ENCODE assay signal across 8 mouse cellular contexts in genomic region chr10:96617951-96618575, GRCm38 (mm10). TPM values are rescaled to one million over a fixed set of nuclear protein-coding genes. Genes with fewer than 3 reads are reported as not detected.
A peak's percentile ranks its signal among the peaks of the same experiment; 100 is the strongest.
DNase-seq lines count a peak whose midpoint lies in the region; ATAC-seq and TF ChIP-seq lines count a peak whose summit lies in the region.

No protein-coding gene starts in this region.

- no peaks in the 10 kb centered on the region for H3K27me3 ChIP-seq in forebrain, embryonic 15.5 days
- H3K27me3 ChIP-seq in liver, postnatal 0 days (ENCODE audit: insufficient read depth, low read length) = no peaks in the 10 kb centered on the region
- no peaks in the 10 kb centered on the region for H3K27me3 ChIP-seq in neural tube, embryonic 13.5 days

- WGBS in forebrain, embryonic 15.5 days = under 1% methylated on average over 29 of the region's 29 CpGs
- WGBS in liver, postnatal 0 days (ENCODE audit: insufficient replicate concordance) = 2% methylated on average over 29 of the region's 29 CpGs
- under 1% methylated on average over 29 of the region's 29 CpGs for WGBS in neural tube, embryonic 13.5 days

- peak; percentile 4; the same call in 1 of the 2 replicates for ATAC-seq in forebrain, embryonic 15.5 days (replicated peaks)
- peak; percentile 29 for ATAC-seq in liver, postnatal 0 days
- ATAC-seq in neural tube, embryonic 13.5 days (ENCODE audit: low read depth) = no peak

- no peaks in the 10 kb centered on the region for H3K9me3 ChIP-seq in forebrain, embryonic 15.5 days
- H3K9me3 ChIP-seq in liver, postnatal 0 days (ENCODE audit: low read length) = no peaks in the 10 kb centered on the region
- no peaks in the 10 kb centered on the region for H3K9me3 ChIP-seq in neural tube, embryonic 13.5 days

- no peak for TF ChIP-seq EP300 in liver, postnatal 0 days (IDR thresholded peaks at IDR 0.05; ENCODE audit: low read depth)

- H3K36me3 ChIP-seq in forebrain, embryonic 15.5 days = peaks cover 9% of the 10 kb centered on the region; the same call in 1 of the 2 replicates
- H3K36me3 ChIP-seq in liver, postnatal 0 days (replicated peaks; ENCODE audit: insufficient read depth, low read length) = peaks cover 25% of the 10 kb centered on the region
- peaks cover 16% of the 10 kb centered on the region for H3K36me3 ChIP-seq in neural tube, embryonic 13.5 days

- intact Hi-C loops in heart, postnatal 14 days (cut with DNase I) = loop anchor here (1.0 to 5.0 kb wide), 5 partner anchors 317 to 695 kb away; no protein-coding TSS in a partner anchor

- peak; percentile 73 for DNase-seq in ES-CJ7 (ENCODE audit: low read depth, low spot score)
- DNase-seq in cerebellum, adult 11-12 months = peak; percentile 78
- peak; percentile 75 to 78 for DNase-seq in heart, postnatal 14 days
- peak; percentile 74 for DNase-seq in layer of hippocampus, adult 11-12 months (ENCODE audit: low spot score)
- DNase-seq in liver, postnatal 0 days = peak; percentile 73
- DNase-seq in testis, postnatal 10 days (ENCODE audit: low spot score) = peak; percentile 73

- H3K4me1 ChIP-seq in forebrain, embryonic 15.5 days = peaks cover 38% of the 10 kb centered on the region
- peaks cover 10% of the 10 kb centered on the region; the same call in 1 of the 2 replicates for H3K4me1 ChIP-seq in liver, postnatal 0 days (ENCODE audit: insufficient read depth)
- peaks cover 39% of the 10 kb centered on the region for H3K4me1 ChIP-seq in neural tube, embryonic 13.5 days (replicated peaks)

- H3K9ac ChIP-seq in forebrain, embryonic 15.5 days (replicated peaks) = peak overlapping the region; percentile 99
- peak overlapping the region; percentile 99 for H3K9ac ChIP-seq in liver, postnatal 0 days (replicated peaks)
- H3K9ac ChIP-seq in neural tube, embryonic 13.5 days = peak overlapping the region; percentile 96

- H3K27ac ChIP-seq in forebrain, embryonic 15.5 days (replicated peaks) = peak overlapping the region; percentile 94
- peak overlapping the region; percentile 96 for H3K27ac ChIP-seq in liver, postnatal 0 days (ENCODE audit: low read depth)
- H3K27ac ChIP-seq in neural tube, embryonic 13.5 days (replicated peaks) = peak overlapping the region; percentile 96

- peak; percentile 70 for TF ChIP-seq CTCF in liver, postnatal 0 days (IDR thresholded peaks at IDR 0.05; ENCODE audit: low read depth)

- peak overlapping the region; percentile 50 for H3K4me2 ChIP-seq in forebrain, embryonic 15.5 days (replicated peaks)
- peak overlapping the region; percentile 67 for H3K4me2 ChIP-seq in liver, postnatal 0 days (ENCODE audit: low read depth, low read length)
- peak overlapping the region; percentile 80 for H3K4me2 ChIP-seq in neural tube, embryonic 13.5 days

- peak overlapping the region; percentile 91 for H3K4me3 ChIP-seq in forebrain, embryonic 15.5 days
- H3K4me3 ChIP-seq in liver, postnatal 0 days (ENCODE audit: low read depth, low read length) = peak overlapping the region; percentile 92
- peak overlapping the region; percentile 77 for H3K4me3 ChIP-seq in neural tube, embryonic 13.5 days

RNA-seq across cellular contexts. Expression of gene Btg1, which starts 1.3 kb away (rescaled TPM):
- 60.0 and 61.2 TPM in 2 replicates for polyA plus RNA-seq in forebrain, embryonic 15.5 days (2015; fragmentation: Nextera tagmentation; extraction: Ambion mirVana)
- total RNA-seq in heart, postnatal 14 days (2021) = 10 to 100 TPM; 48.0 to 53.4 TPM
- 30.4 and 37.3 TPM in 2 replicates for polyA plus RNA-seq in liver, postnatal 0 days (2015; fragmentation: Nextera tagmentation; extraction: Ambion mirVana)
- 49.5 and 51.6 TPM in 2 replicates for polyA plus RNA-seq in neural tube, embryonic 13.5 days (2015; fragmentation: Nextera tagmentation; extraction: Ambion mirVana)
